ENCODE assay signal across 13 mouse cellular contexts in the genomic region with DNA sequence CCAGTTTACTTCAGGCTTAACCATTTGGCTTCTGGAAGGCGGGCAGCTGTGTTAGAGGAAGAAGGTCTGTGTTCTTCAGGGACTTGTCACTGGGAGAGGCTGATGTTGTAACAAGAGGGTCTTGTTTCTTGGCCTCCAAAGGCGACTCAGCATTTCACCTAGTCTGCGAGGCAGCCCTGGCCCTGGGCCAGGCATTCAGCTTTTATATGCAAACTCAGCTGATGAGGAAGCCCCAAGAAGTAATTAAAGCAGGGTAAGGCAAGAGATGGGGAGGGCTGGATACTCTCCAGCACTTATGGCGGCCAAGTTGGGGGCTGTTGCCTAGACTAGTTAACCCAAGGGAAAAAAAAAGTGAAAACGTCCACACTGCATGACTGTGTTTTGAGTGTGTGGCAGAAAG.
DNase-seq lines count a peak whose midpoint lies in the region; ATAC-seq and TF ChIP-seq lines count a peak whose summit lies in the region.
"Had no signal": no experiment of that assay in that cellular context is flagged by ENCODE, and none has a peak within 500 bp of the region (broad histone marks: within the 10 kb centered on the region; RNA-seq: fewer than 3 reads in every experiment).

No protein-coding gene starts in this region.

- no peak overlapping the region for H3K9ac ChIP-seq in forebrain, embryonic 15.5 days (replicated peaks)
- H3K9ac ChIP-seq in heart, adult 2 months (ENCODE audit: low read depth, low read length) = no peak overlapping the region
- H3K9ac ChIP-seq: liver, postnatal 0 days had no signal

- no peak for TF ChIP-seq EP300 in heart, adult 2 months (IDR thresholded peaks at IDR 0.05; ENCODE audit: insufficient read depth, low read depth, low read length)

- intact Hi-C loops in heart, adult 2 months (cut with DNase I) = no loop called here

- H3K27ac ChIP-seq in kidney, adult 2 months (ENCODE audit: insufficient read depth, low read depth, low read length) = no peak overlapping the region
- no peak overlapping the region for H3K27ac ChIP-seq in forebrain, embryonic 15.5 days (replicated peaks)
- no peak overlapping the region for H3K27ac ChIP-seq in heart, adult 2 months
- H3K27ac ChIP-seq: stomach, postnatal 0 days had no signal

- no peak for TF ChIP-seq CTCF in kidney, adult 2 months (conservative IDR thresholded peaks at IDR 0.05; ENCODE audit: insufficient read depth, insufficient read length, low read depth, low read length)
- TF ChIP-seq CTCF in heart, adult 2 months (IDR thresholded peaks at IDR 0.05) = no peak

- TF ChIP-seq POLR2A in kidney, adult 2 months (IDR thresholded peaks at IDR 0.05; ENCODE audit: low read depth, low read length) = no peak
- no peak for TF ChIP-seq POLR2A in heart, adult 2 months (IDR thresholded peaks at IDR 0.05; ENCODE audit: insufficient read depth, low read depth, low read length)

- 32% methylated on average over 5 of the region's 5 CpGs for WGBS in kidney, adult 2 months
- WGBS in forebrain, embryonic 15.5 days = 12% methylated on average over 5 of the region's 5 CpGs
- WGBS in heart, adult 2 months = 39% methylated on average over 5 of the region's 5 CpGs

- no peak overlapping the region for H3K4me3 ChIP-seq in kidney, adult 2 months (ENCODE audit: insufficient read depth, low read depth, low read length)
- no peak overlapping the region for H3K4me3 ChIP-seq in forebrain, embryonic 15.5 days
- H3K4me3 ChIP-seq in heart, adult 2 months = no peak overlapping the region

- H3K36me3 ChIP-seq in kidney, adult 2 months (ENCODE audit: control insufficient read depth, insufficient read depth, low read length) = no peaks in the 10 kb centered on the region
- no peaks in the 10 kb centered on the region for H3K36me3 ChIP-seq in forebrain, embryonic 15.5 days
- H3K36me3 ChIP-seq in heart, adult 2 months (ENCODE audit: control insufficient read depth, insufficient read depth, low read length) = no peaks in the 10 kb centered on the region

- no peaks in the 10 kb centered on the region for H3K27me3 ChIP-seq in kidney, adult 2 months (replicated peaks; ENCODE audit: control insufficient read depth, insufficient read depth, low read length)
- H3K27me3 ChIP-seq in forebrain, embryonic 15.5 days = no peaks in the 10 kb centered on the region
- H3K27me3 ChIP-seq in heart, adult 2 months (ENCODE audit: control insufficient read depth, insufficient read depth, low read length) = no peaks in the 10 kb centered on the region

- peak; percentile 49 for ATAC-seq in forebrain, embryonic 15.5 days (replicated peaks)
- ATAC-seq: activated CD4-positive, CD25-positive, alpha-beta regulatory T cell, adult 4 months; liver, postnatal 0 days had no signal

- H3K79me2 ChIP-seq in heart, adult 2 months (replicated peaks; ENCODE audit: control insufficient read depth, insufficient read depth, low read length) = no peaks in the 10 kb centered on the region

- no peak overlapping the region for H3K4me2 ChIP-seq in forebrain, embryonic 15.5 days (replicated peaks)

- peak; percentile 7 for DNase-seq in kidney, adult 2 months
- no peak for DNase-seq in kidney, postnatal 14 days
- DNase-seq in right cerebral cortex, postnatal 4 days = peak; percentile 43
- DNase-seq in right cerebral cortex, postnatal 25 days = no peak
- DNase-seq in heart, adult 2 months = no peak
- no peak for DNase-seq in urinary bladder, postnatal 10 days (ENCODE audit: low spot score)
- DNase-seq: embryo, embryonic 11 days; heart, postnatal 14 days; kidney, adult 11 months; liver, postnatal 0 days had no signal

- H3K9me3 ChIP-seq in forebrain, embryonic 15.5 days = no peaks in the 10 kb centered on the region

- no peaks in the 10 kb centered on the region for H3K4me1 ChIP-seq in kidney, adult 2 months (ENCODE audit: control insufficient read depth, insufficient read depth, low read length)
- peaks cover 26% of the 10 kb centered on the region for H3K4me1 ChIP-seq in forebrain, embryonic 15.5 days
- H3K4me1 ChIP-seq in heart, adult 2 months (ENCODE audit: control insufficient read depth, insufficient read depth, low read length) = no peaks in the 10 kb centered on the region

Comparison
In these comparisons a context has a peak if more than half of its experiments do, and no peak if none do; other contexts are left out.
1. DNase-seq: peak in kidney, adult 2 months (single experiment) and right cerebral cortex, postnatal 4 days (single experiment); none in kidney, postnatal 14 days (single experiment), right cerebral cortex, postnatal 25 days (single experiment), heart, adult 2 months (0 of 2) and urinary bladder, postnatal 10 days (single experiment).